Mouse (Mus musculus): ENCODE results near the gene Krt20. TPM values are rescaled to one million over a fixed set of nuclear protein-coding genes. Genes with fewer than 3 reads are reported as not detected.

The Krt20 gene
- total RNA-seq (2021) = not detected
- long read RNA-seq, experiment 1 = 0 reads
- long read RNA-seq, experiment 2 = 0 reads

GRCm38 (mm10) chr11:99437972-99438371, at the start of gene Krt20:
Gene Krt20 (minus strand): TSS chr11:99438150.
- DNase-seq = no peak

- DNase-seq = no peak
These were observed 37.0 kb upstream of the Krt20 start for GRCm38 (mm10) chr11:99474981-99475380.

DNA sequence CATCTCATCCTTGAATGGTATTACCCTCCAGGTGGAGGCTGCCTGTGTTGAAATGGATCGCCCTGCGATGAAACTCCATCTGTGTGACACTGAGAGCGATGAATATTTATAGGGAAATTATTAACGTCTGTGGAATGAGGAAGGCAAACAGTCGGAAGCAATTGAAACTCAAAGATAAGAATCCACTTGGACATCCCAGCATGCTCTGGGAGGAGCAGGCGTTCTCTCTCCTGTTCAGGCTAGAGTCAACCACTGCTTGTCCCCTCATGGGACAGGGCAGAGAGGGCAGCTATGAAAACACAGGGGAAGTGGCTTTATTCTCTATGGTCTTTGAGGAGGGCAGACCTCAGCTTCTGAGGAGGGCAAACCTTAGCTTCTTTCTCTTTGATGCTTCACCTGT, 35.5 kb upstream of the Krt20 start:
- DNase-seq = no peak

- DNase-seq = no peak
These were observed 34.5 kb upstream of the Krt20 start for GRCm38 (mm10) chr11:99472405-99472804.

GRCm38 (mm10) chr11:99471946-99472345, 34.0 kb upstream of the Krt20 start:
- DNase-seq = no peak

GRCm38 (mm10) chr11:99469228-99469627, 31.3 kb upstream of the Krt20 start:
- no peak for DNase-seq

- no peak for DNase-seq
These were observed 30.6 kb upstream of the Krt20 start for GRCm38 (mm10) chr11:99468566-99468965.

GRCm38 (mm10) chr11:99466316-99466715, 28.4 kb upstream of the Krt20 start:
- no peak for DNase-seq

DNA sequence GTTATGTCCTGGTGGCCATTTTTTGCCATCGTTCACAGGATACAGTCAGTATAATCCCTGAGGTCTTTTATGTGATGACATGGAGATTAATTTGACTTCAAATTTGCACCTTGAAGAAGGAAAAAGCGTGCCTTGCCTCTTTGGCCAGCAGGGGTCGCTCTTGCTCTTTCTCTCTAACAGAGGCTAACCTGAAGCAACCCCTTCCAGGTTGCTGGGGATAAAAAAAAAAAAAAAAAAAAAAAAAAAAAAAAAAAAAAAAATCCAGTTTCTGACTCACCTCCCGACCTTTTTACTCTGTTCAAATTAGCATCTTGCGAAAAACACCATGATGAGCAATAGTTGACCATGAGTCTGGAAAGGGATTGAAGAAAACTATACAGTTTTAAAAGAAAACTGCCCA, 26.9 kb upstream of the Krt20 start:
- peak; percentile 48 to 85 for DNase-seq

DNA sequence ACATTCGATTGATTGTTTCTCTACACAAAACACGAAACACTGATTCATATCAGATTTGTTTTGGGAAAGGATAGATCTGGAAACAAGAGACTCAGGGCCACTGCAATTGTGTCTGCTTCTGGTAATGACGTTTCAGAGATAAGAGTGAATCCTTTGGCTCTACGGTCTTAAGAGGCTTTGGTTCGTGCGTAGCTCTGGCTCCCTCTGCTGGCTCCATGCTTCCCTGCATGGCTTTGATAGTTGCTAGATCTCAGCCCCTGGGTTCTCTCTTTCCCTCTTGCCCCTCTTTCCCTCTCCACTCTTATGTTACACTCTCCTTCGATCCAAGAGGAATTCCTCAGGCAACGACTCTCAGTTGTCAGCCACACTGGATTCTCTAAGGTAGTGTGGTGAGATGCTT, 25.2 kb upstream of the Krt20 start:
- peak; percentile 18 to 72 for DNase-seq

GRCm38 (mm10) chr11:99461736-99462135, 23.8 kb upstream of the Krt20 start:
- DNase-seq = no peak

DNA sequence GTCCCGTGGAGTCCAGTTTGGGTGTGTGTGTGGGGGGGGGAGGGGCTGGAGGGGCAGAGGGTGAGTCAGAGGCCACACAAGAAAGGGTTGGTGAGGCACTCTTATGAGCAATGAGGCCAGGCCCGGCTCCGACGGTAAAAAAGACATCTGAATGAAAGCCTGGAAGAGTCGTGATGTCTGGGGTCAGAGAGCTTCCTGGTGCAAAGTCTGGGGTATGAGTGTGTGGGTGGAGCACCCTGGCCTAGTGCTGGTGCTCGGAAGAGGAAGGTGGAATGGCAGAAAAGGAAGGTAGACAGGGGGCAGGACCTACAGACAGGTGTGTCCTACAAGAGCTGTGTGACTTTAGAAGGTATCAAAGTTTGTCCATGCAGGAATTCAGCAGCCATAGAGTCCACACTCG, 20.9 kb upstream of the Krt20 start:
- no peak for DNase-seq

GRCm38 (mm10) chr11:99454759-99455158, 16.8 kb upstream of the Krt20 start:
- no peak for DNase-seq

- no peak for DNase-seq
These were observed 16.1 kb upstream of the Krt20 start for GRCm38 (mm10) chr11:99454044-99454443.

DNA sequence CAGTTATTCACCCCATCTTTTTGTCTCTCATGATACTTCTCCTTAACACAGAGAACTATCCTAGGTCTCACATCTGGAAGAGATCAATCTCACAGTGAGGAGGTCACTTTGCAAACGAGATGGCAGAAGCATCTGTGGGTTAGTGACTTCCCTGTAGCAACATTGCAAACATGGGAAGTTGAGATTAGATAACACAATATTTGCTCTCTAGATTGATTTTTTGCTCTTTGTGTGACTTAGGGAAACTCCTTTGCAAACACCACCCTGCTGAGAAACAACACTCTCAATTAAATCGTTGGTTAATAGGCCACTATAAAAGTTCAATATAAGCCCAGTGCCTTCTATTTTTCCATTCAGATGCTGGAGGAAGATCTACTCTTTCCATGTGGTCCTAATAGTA, 10.8 kb upstream of the Krt20 start:
- no peak for DNase-seq

DNA sequence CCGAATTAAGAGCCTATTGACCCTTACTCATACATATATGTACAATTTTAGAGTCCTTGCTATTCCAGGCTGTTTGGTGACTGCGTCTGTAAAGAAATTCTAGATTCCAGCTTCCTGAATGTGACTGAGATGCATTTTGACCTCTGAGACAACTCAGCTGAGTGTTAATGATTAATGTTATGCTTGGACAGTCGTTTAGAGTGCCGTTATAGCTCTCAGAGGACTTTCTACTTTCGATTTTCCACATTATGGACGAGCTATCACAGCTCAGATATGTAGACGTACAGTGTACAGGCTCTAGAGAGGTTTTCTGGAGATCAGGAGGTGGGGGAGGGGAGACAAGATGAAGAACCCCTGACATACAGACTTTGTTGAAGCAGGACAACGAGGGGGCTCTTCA, 3.3 kb upstream of the Krt20 start:
- no peak for DNase-seq

- no peak for DNase-seq
These were observed 1.5 kb upstream of the Krt20 start for GRCm38 (mm10) chr11:99439465-99439864.

GRCm38 (mm10) chr11:99436625-99437024, 1.3 kb downstream of the Krt20 start:
- no peak for DNase-seq

DNA sequence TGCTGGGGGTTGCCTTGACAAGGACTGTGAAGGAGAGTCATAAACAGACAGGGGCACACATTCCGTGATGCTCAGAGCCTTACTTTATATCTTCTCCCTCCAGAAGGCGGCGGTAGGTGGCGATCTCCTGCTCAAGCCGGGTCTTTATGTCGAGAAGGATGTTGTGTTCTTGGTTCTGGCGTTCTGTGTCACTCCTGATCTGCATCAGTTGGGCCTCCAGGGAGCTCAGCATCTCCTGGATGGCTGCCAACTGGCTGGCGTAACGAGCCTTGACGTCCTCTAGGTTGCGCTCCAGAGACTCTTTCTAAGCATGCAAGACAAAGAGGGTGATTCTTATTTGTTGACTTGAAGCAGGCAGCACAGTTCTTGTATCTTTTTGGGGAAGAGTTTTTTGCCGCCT, 7.3 kb downstream of the Krt20 start:
- DNase-seq = no peak

- DNase-seq = no peak
These were observed 15.8 kb downstream of the Krt20 start, which contains the start of gene Krt12 for GRCm38 (mm10) chr11:99422159-99422558. Gene Krt12 (minus strand): TSS chr11:99422259.

DNA sequence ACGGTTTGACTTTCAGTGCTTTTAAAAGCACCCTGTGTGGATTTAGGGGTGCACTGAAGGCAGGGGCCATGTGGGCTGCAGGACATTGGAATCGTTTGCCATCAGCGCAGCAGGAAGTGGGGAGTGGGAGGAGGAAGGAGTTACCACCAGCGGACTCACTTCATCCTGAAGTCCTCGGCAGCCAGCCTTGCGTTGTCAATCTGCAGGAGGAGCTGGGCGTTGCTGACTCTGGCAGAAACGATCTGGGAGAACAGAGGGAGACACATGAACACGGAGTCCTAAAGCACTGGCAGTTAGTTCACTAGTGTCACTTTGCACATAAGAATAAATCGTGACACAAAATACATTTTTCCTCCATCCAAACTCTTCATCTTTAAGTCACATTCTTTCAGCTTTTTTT, 17.4 kb downstream of the Krt20 start:
- no peak for DNase-seq

GRCm38 (mm10) chr11:99417819-99418218, 20.1 kb downstream of the Krt20 start:
- no peak for DNase-seq

GRCm38 (mm10) chr11:99416902-99417301, 21.0 kb downstream of the Krt20 start:
- no peak for DNase-seq

- DNase-seq = no peak
These were observed 23.3 kb downstream of the Krt20 start for GRCm38 (mm10) chr11:99414463-99415147.

DNA sequence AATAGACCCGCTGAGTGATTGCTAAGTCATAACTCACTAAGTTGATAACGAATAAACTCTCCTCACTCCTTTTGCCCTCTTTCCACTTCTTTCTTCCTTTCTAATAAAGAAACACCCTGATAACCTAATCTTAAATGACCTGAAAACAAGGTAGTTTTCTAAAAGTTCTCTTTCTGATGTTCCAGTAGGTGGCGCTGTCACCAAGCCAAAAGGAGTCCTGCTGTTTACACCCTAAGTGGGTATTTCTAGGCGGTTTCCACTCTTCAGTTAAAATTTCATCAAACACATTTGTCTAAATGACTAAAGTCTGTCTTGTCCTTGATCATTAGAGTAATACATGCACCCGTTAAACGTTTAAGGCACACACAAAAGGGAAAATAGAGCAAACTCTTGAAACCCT, 24.7 kb downstream of the Krt20 start:
- peak in 1 of 2 experiments; percentile 30 for DNase-seq

All from heart, adult 18-20 months (tissue).